ENCODE assay signal across 9 mouse cellular contexts in genomic region chr7:117622769-117623168, GRCm38 (mm10).
DNase-seq lines count a peak whose midpoint lies in the region; ATAC-seq lines count a peak whose summit lies in the region.
"Had no signal": no experiment of that assay in that cellular context is flagged by ENCODE, and none has a peak within 500 bp of the region (broad histone marks: within the 10 kb centered on the region; RNA-seq: fewer than 3 reads in every experiment).

No protein-coding gene starts in this region.

- peaks cover 15% of the 10 kb centered on the region for H3K4me1 ChIP-seq in midbrain, embryonic 14.5 days (ENCODE audit: control insufficient read depth, insufficient read depth, low read length)
- H3K4me1 ChIP-seq in midbrain, embryonic 16.5 days (ENCODE audit: control insufficient read depth, insufficient read depth, low read length): peaks cover 9% of the 10 kb centered on the region; the same call in 1 of the 2 replicates

- H3K27ac ChIP-seq in midbrain, embryonic 14.5 days (replicated peaks; ENCODE audit: low read depth, low read length): no peak overlapping the region
- H3K27ac ChIP-seq in midbrain, embryonic 16.5 days (ENCODE audit: low read length): no peak overlapping the region

- no peaks in the 10 kb centered on the region for H3K27me3 ChIP-seq in midbrain, embryonic 14.5 days (ENCODE audit: control insufficient read depth, insufficient read depth, low read length)
- H3K27me3 ChIP-seq in midbrain, embryonic 16.5 days (ENCODE audit: control insufficient read depth, insufficient read depth, low read depth, low read length): no peaks in the 10 kb centered on the region

- no peak overlapping the region for H3K4me3 ChIP-seq in midbrain, embryonic 14.5 days (replicated peaks; ENCODE audit: low read depth, low read length)
- no peak overlapping the region for H3K4me3 ChIP-seq in midbrain, embryonic 16.5 days (ENCODE audit: low read depth, low read length)
- H3K4me3 ChIP-seq: myocyte had no signal

- 79% methylated on average over 2 of the region's 2 CpGs for WGBS in midbrain, embryonic 14.5 days
- 79% methylated on average over 2 of the region's 2 CpGs for WGBS in midbrain, embryonic 16.5 days

- peak; percentile 33 for DNase-seq in embryo, embryonic 10 days (ENCODE audit: low spot score)
- no peak for DNase-seq in embryo, embryonic 9.5 days (ENCODE audit: extremely low spot score)
- DNase-seq in midbrain, embryonic 14.5 days: peak; percentile 29
- peak; percentile 46 for DNase-seq in embryo, embryonic 11 days
- DNase-seq in cerebellum, adult 9-11 months: no peak
- no peak for DNase-seq in urinary bladder, adult 2 months (ENCODE audit: low spot score)

- no peak for ATAC-seq in midbrain, embryonic 14.5 days (ENCODE audit: low FRiP score, low TSS enrichment)
- no peak for ATAC-seq in midbrain, embryonic 16.5 days
- peak; percentile 76 for ATAC-seq in megakaryocyte, adult 5-6 weeks (ENCODE audit: poor library complexity, severe bottlenecking)

- H3K9me3 ChIP-seq in midbrain, embryonic 14.5 days (ENCODE audit: control insufficient read depth, low read length): no peaks in the 10 kb centered on the region
- H3K9me3 ChIP-seq in midbrain, embryonic 16.5 days (replicated peaks; ENCODE audit: control insufficient read depth, low read length, poor library complexity, severe bottlenecking): no peaks in the 10 kb centered on the region

- no peaks in the 10 kb centered on the region for H3K36me3 ChIP-seq in midbrain, embryonic 14.5 days (ENCODE audit: control insufficient read depth, insufficient read depth, low read length)
- H3K36me3 ChIP-seq in midbrain, embryonic 16.5 days (ENCODE audit: control insufficient read depth, insufficient read depth, low read length): no peaks in the 10 kb centered on the region

- no peak overlapping the region for H3K4me2 ChIP-seq in midbrain, embryonic 14.5 days (ENCODE audit: low read length)
- H3K4me2 ChIP-seq in midbrain, embryonic 16.5 days (ENCODE audit: low read length): no peak overlapping the region

- H3K9ac ChIP-seq in midbrain, embryonic 14.5 days (replicated peaks; ENCODE audit: low read length): no peak overlapping the region
- H3K9ac ChIP-seq in midbrain, embryonic 16.5 days (ENCODE audit: low read depth, low read length): no peak overlapping the region

Comparison
In these comparisons a context has a peak if more than half of its experiments do, and no peak if none do; other contexts are left out.
1. DNase-seq: peak in embryo, embryonic 10 days (single experiment), midbrain, embryonic 14.5 days (single experiment) and embryo, embryonic 11 days (single experiment); none in embryo, embryonic 9.5 days (single experiment), cerebellum, adult 9-11 months (single experiment) and urinary bladder, adult 2 months (single experiment).